Mouse (Mus musculus) midbrain, embryonic 14.5 days (tissue): ENCODE results near the gene Dusp8. TPM values are rescaled to one million over a fixed set of nuclear protein-coding genes. Genes with fewer than 3 reads are reported as not detected.

Experiments
- ATAC-seq: fragments of 200-750 bp; cut with Nextera tagmentation; 2 replicates; pipeline ENCODE4 v1.8.0; 2017; ENCODE audit warnings: moderate number of reproducible peaks, moderate library complexity; ENCODE audit not compliant: low FRiP score, low TSS enrichment
- DNase-seq: peaks from one replicate; pipeline ENCODE4 v3.0.0-alpha.2; 2015
- H3K27ac ChIP-seq: fragments of 300-500 bp; sonication (generic); replicated peaks from 2 replicates; pipeline ENCODE4 v1.5.1; 2014; ENCODE audit warnings: mild to moderate bottlenecking, low read depth, low read length, moderate library complexity
- H3K27me3 ChIP-seq: fragments of 300-500 bp; sonication (generic); 2 replicates; pipeline ENCODE4 v1.6.1; 2014; ENCODE audit warnings: low read length, control low read depth, mixed read lengths; ENCODE audit not compliant: control insufficient read depth, insufficient read depth
- H3K36me3 ChIP-seq: fragments of 300-500 bp; sonication (generic); 2 replicates; pipeline ENCODE4 v1.6.1; 2014; ENCODE audit warnings: low read length, control low read depth; ENCODE audit not compliant: control insufficient read depth, insufficient read depth
- H3K4me1 ChIP-seq: fragments of 300-500 bp; sonication (generic); 2 replicates; pipeline ENCODE4 v1.6.1; 2014; ENCODE audit warnings: mild to moderate bottlenecking, antibody characterized with exemption, low read length, control low read depth; ENCODE audit not compliant: control insufficient read depth, insufficient read depth
- H3K4me2 ChIP-seq: fragments of 300-500 bp; sonication (generic); 2 replicates; pipeline ENCODE4 v1.6.1; 2014; ENCODE audit warnings: mild to moderate bottlenecking, low read length, moderate library complexity
- H3K4me3 ChIP-seq: fragments of 300-500 bp; sonication (generic); replicated peaks from 2 replicates; pipeline ENCODE4 v1.5.1; 2014; ENCODE audit warnings: low read depth, low read length
- H3K9ac ChIP-seq: fragments of 300-500 bp; sonication (generic); replicated peaks from 2 replicates; pipeline ENCODE4 v1.6.1; 2014; ENCODE audit warnings: mild to moderate bottlenecking, low read length, moderate library complexity
- H3K9me3 ChIP-seq: fragments of 300-500 bp; sonication (generic); 2 replicates; pipeline ENCODE4 v1.6.1; 2016; ENCODE audit warnings: low read length, control low read depth, mixed read lengths; ENCODE audit not compliant: control insufficient read depth
- WGBS: fragments of 180-500 bp; shearing (Covaris S2); extraction: QIAGEN DNeasy Blood & Tissue Kit; methylation state at CpG from one replicate; pipeline ENCODE4 v1.1.7; 2014; 5-methylcytosine and 5-hydroxymethylcytosine counted together
- polyA plus RNA-seq: library from polyadenylated mRNA; unstranded; fragments of >200 nt; fragmentation: Nextera tagmentation; extraction: Ambion mirVana; gene quantifications from 2 replicates; pipeline ENCODE4 v1.2.1, GENCODE M21; 2014

Dusp8 gene
- polyA plus RNA-seq, 1 experiment from 2014 or later: 112 TPM

DNA sequence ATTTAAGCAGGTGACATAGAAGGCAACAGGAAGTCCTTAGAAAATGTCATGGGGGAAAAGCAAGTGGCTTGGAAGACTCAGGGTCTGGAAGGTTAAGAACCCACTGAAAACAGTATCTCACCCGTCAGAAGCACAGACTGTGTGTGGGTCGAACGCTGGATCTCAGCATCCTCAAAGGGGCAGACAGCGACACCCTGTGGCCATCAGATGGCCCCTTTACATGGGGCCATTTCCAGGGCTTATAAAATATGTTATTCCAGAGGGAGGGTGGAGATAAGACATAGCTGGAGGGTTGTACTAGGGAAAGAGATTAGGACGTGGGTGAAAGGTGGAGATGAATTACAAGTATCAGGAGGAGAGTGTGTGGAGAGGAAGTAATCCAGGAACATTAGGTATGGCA, 24.0 kb upstream of the Dusp8 start:
- Histone ChIP-seq H3K36me3 (no peaks in the 10 kb centered on the region), H3K27ac (no peak overlapping the region), H3K27me3 (no peaks in the 10 kb centered on the region), H3K4me2 (no peak overlapping the region), H3K9me3 (no peaks in the 10 kb centered on the region), H3K4me1 (no peaks in the 10 kb centered on the region), H3K4me3 (no peak overlapping the region), H3K9ac (no peak overlapping the region)
- DNase-seq (peak; percentile 49), ATAC-seq (no peak)
- WGBS: 19% methylated on average over 5 of the region's 5 CpGs

DNA sequence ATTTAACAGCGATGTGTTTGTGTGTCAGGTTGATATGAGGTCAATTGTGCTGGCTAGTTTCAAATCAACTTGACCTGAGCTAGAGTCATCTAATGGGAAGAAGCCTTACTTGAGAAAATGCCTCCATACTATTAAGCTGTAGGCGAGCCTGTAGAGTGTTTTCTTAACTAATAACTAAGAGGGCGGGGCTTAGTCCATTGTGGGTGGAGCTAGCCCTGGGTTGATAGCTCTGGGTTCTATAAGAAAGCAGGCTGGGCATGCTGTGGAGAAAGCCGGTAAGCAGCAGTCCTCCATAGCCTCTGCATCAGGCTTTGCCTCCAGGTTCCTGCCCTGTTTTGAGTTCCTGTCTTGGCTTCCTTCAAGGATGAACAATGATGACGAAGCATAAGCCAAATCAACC, 9.1 kb upstream of the Dusp8 start:
- no peak overlapping the region for H3K27ac ChIP-seq
- DNase-seq (no peak), ATAC-seq (no peak)
- no peak overlapping the region for H3K4me2 ChIP-seq
- H3K4me1 ChIP-seq: no peaks in the 10 kb centered on the region
- H3K36me3 ChIP-seq: no peaks in the 10 kb centered on the region
- H3K27me3 ChIP-seq: no peaks in the 10 kb centered on the region
- H3K9me3 ChIP-seq: no peaks in the 10 kb centered on the region
- H3K9ac ChIP-seq: no peak overlapping the region
- WGBS: 64% methylated on average over 5 of the region's 5 CpGs
- no peak overlapping the region for H3K4me3 ChIP-seq

DNA sequence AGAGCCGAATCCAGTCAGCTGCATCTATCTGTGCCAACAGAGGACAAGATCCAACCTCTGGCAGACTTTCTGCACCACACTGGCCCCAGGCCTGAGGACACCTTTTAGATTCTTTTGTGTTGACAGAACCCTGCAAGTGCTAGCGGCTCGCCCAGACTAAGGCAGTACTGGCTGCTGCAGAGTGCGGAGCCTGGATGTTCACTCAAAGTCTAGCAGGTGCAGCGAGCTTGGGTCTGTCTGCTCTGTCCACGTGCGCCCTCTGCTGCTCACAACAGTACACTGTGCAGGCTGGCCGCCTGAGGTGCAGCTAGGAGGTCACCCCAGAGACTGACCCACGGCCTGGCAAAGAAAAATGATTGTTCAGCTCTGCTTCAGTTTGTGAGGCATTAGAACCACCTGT, 2.1 kb upstream of the Dusp8 start:
- DNase-seq: peak; percentile 93
- Histone ChIP-seq H3K27me3 (peaks cover 6% of the 10 kb centered on the region; the same call in 1 of the 2 replicates), H3K9me3 (no peaks in the 10 kb centered on the region), H3K9ac (no peak overlapping the region), H3K27ac (no peak overlapping the region), H3K4me2 (peak overlapping the region; percentile 19), H3K4me3 (no peak overlapping the region), H3K4me1 (peaks cover 20% of the 10 kb centered on the region), H3K36me3 (no peaks in the 10 kb centered on the region)
- 9% methylated on average over 9 of the region's 9 CpGs for WGBS
- peak; percentile 49; the same call in 1 of the 2 replicates for ATAC-seq

DNA sequence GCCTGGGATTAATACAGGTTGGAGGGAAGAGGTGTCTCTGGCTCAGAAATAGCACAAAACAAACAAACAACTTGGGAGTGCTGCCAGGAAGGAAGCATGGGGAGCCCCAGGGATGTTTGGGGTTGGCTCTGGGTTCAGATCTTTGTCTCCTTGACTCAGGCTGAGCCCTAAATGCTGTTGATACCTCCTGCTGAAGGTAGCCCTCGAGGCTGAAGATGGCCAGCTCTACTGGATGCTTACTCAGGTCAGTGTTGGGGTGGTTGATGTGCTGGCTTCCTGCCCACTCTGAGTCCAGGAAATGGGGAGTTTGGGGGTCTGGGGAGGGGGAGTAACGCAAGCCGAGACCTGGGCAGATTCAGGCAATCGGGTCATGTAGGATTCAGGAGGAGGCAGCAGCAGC, 1.1 kb upstream of the Dusp8 start:
- Histone ChIP-seq H3K9me3 (no peaks in the 10 kb centered on the region), H3K9ac (no peak overlapping the region), H3K27me3 (peaks cover 6% of the 10 kb centered on the region; the same call in 1 of the 2 replicates), H3K36me3 (no peaks in the 10 kb centered on the region), H3K27ac (no peak overlapping the region), H3K4me3 (no peak overlapping the region), H3K4me1 (peaks cover 30% of the 10 kb centered on the region), H3K4me2 (peak overlapping the region; percentile 80; the same call in 1 of the 2 replicates)
- DNase-seq (no peak), ATAC-seq (no peak)
- 79% methylated on average over 4 of the region's 4 CpGs for WGBS

DNA sequence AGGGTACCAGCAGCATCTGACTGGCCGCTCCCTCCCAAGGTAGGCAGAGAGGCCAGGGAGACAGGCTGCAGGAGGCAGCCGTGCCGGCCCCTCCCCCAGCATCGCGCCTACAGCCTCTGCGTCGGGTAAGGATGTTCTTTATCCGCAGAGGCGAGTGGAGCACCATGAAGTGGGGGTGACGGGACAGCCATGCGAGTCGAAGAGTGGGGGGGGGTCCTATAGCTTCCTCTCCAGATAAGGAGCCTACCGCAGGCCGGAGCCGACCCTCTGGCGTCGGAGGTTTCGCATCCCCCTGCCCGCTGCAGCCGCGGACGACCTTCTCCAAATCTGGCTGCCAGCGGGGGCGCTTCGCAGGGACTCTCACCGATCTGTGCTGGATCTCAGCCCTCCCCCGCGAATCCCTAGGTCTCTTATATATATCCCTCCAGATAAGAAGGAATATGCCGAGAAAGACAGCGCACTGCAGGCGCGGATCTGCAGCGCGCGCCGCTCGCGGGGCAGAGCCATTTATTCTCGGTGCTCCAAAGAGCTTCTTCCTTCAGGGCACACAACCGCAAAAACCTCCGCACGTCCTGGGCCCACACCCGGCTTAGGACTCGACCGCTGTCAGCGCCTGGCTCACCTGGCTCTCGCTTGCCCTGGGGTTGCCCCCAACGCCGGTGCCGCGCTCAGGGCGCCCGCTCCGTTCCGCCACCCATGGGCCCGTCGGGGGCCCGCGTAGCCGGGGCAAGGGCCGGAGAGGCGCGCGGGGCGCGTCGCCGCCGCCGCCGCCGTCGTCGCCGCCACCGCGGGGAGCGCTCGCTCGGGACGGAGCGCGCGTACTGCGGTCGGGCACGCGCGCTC, 1.1 kb downstream of the Dusp8 start:
- peak overlapping the region; percentile 80 for H3K4me2 ChIP-seq
- ATAC-seq (peak; percentile 29), DNase-seq (peak; percentile 74)
- H3K27ac ChIP-seq: peak overlapping the region; percentile 97
- peaks cover 52% of the 10 kb centered on the region for H3K4me1 ChIP-seq
- no peaks in the 10 kb centered on the region for H3K9me3 ChIP-seq
- H3K4me3 ChIP-seq: peak overlapping the region; percentile 91
- peaks cover 3% of the 10 kb centered on the region; the same call in 1 of the 2 replicates for H3K36me3 ChIP-seq
- WGBS: under 1% methylated on average over 88 of the region's 89 CpGs
- peak overlapping the region; percentile 99 for H3K9ac ChIP-seq
- peaks cover 6% of the 10 kb centered on the region; the same call in 1 of the 2 replicates for H3K27me3 ChIP-seq

DNA sequence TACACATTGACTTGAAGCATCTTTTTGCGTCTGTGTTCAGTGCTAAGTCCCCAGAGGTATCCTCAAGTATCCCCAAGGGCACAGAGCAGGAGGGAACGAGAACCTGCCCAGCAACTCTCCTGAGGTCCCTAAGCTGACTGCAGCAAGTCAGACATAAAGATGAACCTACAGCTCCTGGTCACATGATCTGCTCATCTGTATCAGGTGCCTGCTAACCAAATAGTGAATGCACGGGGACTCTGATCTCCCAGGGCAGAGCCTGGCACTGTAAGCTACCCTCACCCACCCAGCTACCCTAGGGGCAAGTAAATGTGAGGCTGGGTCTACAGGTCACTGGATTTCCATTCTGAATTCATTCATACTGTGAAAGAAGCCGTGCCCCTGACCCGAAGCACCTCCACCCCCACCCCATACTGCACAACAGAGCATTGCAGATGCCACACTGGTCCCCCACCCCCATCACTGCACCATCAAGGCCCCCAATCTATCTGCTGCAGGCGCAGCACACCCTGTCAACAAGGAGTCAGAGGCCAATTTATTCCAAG, 1.9 kb downstream of the Dusp8 start:
- Histone ChIP-seq H3K27ac (peak overlapping the region; percentile 97), H3K9ac (peak overlapping the region; percentile 99), H3K4me2 (peak overlapping the region; percentile 80), H3K4me1 (peaks cover 60% of the 10 kb centered on the region), H3K9me3 (no peaks in the 10 kb centered on the region), H3K27me3 (peaks cover 6% of the 10 kb centered on the region; the same call in 1 of the 2 replicates), H3K36me3 (peaks cover 5% of the 10 kb centered on the region; the same call in 1 of the 2 replicates), H3K4me3 (peak overlapping the region; percentile 91)
- ATAC-seq (no peak), DNase-seq (no peak)
- 16% methylated on average over 6 of the region's 6 CpGs for WGBS

DNA sequence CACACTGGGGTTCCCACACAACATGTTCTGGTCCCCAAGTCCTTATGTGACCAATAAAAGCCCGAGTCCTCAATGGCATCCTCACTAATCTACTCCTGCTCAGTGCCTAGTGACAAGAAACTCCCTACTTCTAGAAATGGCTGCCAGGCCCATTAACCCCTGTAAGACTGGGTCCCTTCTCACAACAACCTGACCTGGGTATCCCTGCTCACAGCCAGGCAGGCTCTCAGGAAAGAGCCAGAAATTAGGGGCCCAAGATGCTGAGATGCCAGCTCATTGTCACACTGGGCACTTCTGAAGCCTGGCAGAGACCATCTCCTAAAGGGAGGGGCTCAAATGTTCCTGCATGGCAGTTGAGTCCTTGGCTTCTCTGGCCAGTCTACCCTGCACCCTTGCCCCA, 2.7 kb downstream of the Dusp8 start:
- H3K4me1 ChIP-seq: peaks cover 67% of the 10 kb centered on the region
- H3K27me3 ChIP-seq: peaks cover 6% of the 10 kb centered on the region; the same call in 1 of the 2 replicates
- WGBS: 46% methylated on average over 1 of the region's 1 CpGs
- peak overlapping the region; percentile 73 for H3K27ac ChIP-seq
- DNase-seq: no peak
- peak overlapping the region; percentile 99 for H3K9ac ChIP-seq
- peaks cover 12% of the 10 kb centered on the region for H3K36me3 ChIP-seq
- no peak for ATAC-seq
- peak overlapping the region; percentile 80 for H3K4me2 ChIP-seq
- no peaks in the 10 kb centered on the region for H3K9me3 ChIP-seq
- peak overlapping the region; percentile 91 for H3K4me3 ChIP-seq

DNA sequence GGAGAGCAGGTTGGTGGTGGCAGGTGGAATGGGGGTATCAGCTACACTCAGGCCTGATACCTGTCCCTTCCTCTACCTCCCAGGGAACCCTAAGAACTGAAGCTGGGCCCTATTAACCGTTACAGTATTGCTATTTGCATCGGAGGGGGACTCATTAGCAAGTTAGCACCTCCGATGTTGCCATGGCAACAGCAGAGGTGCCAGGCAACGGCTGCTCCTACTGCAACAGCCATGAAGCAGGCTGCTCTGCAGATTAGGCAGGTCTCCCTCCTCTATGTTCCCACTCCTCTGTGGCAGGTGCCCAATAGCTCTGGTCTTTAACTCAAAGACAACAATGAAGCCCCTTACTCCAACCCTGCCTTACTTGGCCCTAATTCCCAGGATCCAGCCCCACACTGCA, 3.8 kb downstream of the Dusp8 start:
- Histone ChIP-seq H3K36me3 (peaks cover 24% of the 10 kb centered on the region), H3K4me2 (peak overlapping the region; percentile 80), H3K27ac (peak overlapping the region; percentile 73), H3K27me3 (peaks cover 2% of the 10 kb centered on the region; the same call in 1 of the 2 replicates), H3K4me1 (peaks cover 64% of the 10 kb centered on the region), H3K9me3 (no peaks in the 10 kb centered on the region), H3K9ac (peak overlapping the region; percentile 99), H3K4me3 (peak overlapping the region; percentile 91)
- DNase-seq (peak; percentile 92), ATAC-seq (no peak)
- 4% methylated on average over 4 of the region's 4 CpGs for WGBS
